Mouse (Mus musculus) forebrain, embryonic 15.5 days (tissue): ENCODE results near the gene Mbd4. TPM values are rescaled to one million over a fixed set of nuclear protein-coding genes. Genes with fewer than 3 reads are reported as not detected.

Source experiments
- ATAC-seq: fragments of 200-750 bp; cut with Nextera tagmentation; replicated peaks from 2 replicates; pipeline ENCODE4 v1.8.0; 2017; ENCODE audit warnings: mild to moderate bottlenecking, moderate TSS enrichment, moderate library complexity
- H3K27ac ChIP-seq: fragments of 300-500 bp; sonication (generic); replicated peaks from 2 replicates; pipeline ENCODE4 v1.5.1; 2015; ENCODE audit warnings: mild to moderate bottlenecking, inconsistent platforms
- H3K27me3 ChIP-seq: fragments of 300-500 bp; sonication (generic); 2 replicates; pipeline ENCODE4 v1.6.1; 2015; ENCODE audit warnings: inconsistent platforms
- H3K36me3 ChIP-seq: fragments of 300-500 bp; sonication (generic); 2 replicates; pipeline ENCODE4 v1.6.1; 2015; ENCODE audit warnings: mild to moderate bottlenecking, inconsistent platforms
- H3K4me1 ChIP-seq: fragments of 300-500 bp; sonication (generic); 2 replicates; pipeline ENCODE4 v1.6.1; 2015; ENCODE audit warnings: inconsistent platforms
- H3K4me2 ChIP-seq: fragments of 300-500 bp; sonication (generic); replicated peaks from 2 replicates; pipeline ENCODE4 v1.6.1; 2015; ENCODE audit warnings: mild to moderate bottlenecking, inconsistent platforms
- H3K4me3 ChIP-seq: fragments of 300-500 bp; sonication (generic); 2 replicates; pipeline ENCODE4 v1.5.1; 2015; ENCODE audit warnings: mild to moderate bottlenecking, inconsistent platforms
- H3K9ac ChIP-seq: fragments of 300-500 bp; sonication (generic); replicated peaks from 2 replicates; pipeline ENCODE4 v1.6.1; 2015; ENCODE audit warnings: mild to moderate bottlenecking, inconsistent platforms
- H3K9me3 ChIP-seq: fragments of 300-500 bp; sonication (generic); 2 replicates; pipeline ENCODE4 v1.6.1; 2016; ENCODE audit warnings: inconsistent platforms
- WGBS: fragments of 180-500 bp; shearing (Covaris S2); methylation state at CpG from one replicate; pipeline ENCODE4 v1.1.7; 2015; ENCODE audit warnings: mixed read lengths; 5-methylcytosine and 5-hydroxymethylcytosine counted together
- polyA plus RNA-seq: library from polyadenylated mRNA; unstranded; fragments of >200 nt; fragmentation: Nextera tagmentation; extraction: Ambion mirVana; gene quantifications from 2 replicates; pipeline ENCODE4 v1.2.1, GENCODE M21; 2015

Mbd4 gene
- 15.5 and 16.3 TPM in 2 replicates for polyA plus RNA-seq

DNA sequence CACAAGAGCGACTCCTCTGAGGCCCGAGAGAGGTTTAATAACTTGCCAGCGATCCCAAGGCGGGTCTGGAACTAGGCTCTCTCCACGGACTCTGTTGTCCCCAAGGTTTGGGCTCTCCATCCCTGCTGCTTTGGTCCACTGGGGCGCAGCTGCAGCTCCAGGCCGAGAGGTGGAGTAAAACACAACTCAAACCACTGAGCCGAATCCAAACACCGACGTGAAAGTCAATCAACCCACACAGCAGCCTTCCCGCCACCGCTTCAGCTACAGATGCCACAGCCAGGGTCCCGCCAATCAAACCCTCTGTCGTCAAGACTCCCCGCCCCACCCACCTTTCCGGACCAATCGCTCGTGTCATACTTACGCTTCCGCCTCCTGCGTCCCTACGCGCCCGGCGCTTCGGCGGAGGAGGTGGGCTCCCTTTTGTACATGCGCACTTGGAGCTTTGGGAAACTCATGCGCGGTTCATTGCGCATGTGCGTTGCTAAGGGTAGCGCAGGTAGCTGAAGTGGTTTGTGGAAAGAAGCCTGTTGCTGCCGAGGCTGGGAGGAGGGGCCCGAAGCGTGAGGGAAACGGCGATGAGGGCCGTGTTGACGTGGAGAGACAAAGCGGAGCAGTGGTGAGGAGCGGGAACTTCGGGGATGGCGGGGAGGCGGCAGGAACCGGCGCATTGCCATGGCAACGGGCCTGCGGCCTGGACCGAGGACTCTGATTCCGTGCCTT lies at the start of gene Mbd4, which contains the start of gene Ift122:
Gene Mbd4 (minus strand): TSS at position 281 of the 723 bp plus-strand sequence.
Gene Ift122 (plus strand): TSS at position 380 of the 723 bp plus-strand sequence.
- peak; percentile 99 for ATAC-seq
- H3K36me3 ChIP-seq = peaks cover 10% of the 10 kb centered on the region
- peak within 1 kb of the TSS; percentile 76 for H3K4me2 ChIP-seq
- WGBS = under 1% methylated on average over 51 of the region's 51 CpGs
- peak within 1 kb of the TSS; percentile 89 for H3K27ac ChIP-seq
- peak within 1 kb of the TSS; percentile 58 for H3K9ac ChIP-seq
- H3K4me1 ChIP-seq = peaks cover 29% of the 10 kb centered on the region
- H3K9me3 ChIP-seq = no peaks in the 10 kb centered on the region
- H3K4me3 ChIP-seq = peak within 1 kb of the TSS; percentile 52
- no peaks in the 10 kb centered on the region for H3K27me3 ChIP-seq

DNA sequence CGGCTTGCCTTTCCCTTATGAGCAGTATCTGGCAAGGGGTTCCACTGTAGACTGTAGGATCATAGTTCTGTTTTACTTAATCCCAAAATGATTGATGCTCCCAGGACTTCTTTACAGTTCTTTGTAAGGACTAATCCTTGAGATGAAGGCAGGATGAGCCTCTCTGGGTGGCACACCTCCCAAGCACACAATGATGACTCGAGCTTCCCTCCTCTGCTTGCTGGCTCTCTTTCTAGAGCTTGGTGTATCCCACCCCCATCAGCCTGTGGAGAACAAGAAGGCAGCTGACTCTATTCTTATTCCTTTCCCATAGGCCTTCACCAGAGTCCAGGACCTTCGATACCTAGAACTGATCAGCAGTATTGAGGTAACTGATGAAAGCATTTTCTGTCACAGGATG lies 49.4 kb upstream of the Mbd4 start:
- H3K4me1 ChIP-seq = peaks cover 8% of the 10 kb centered on the region; the same call in 1 of the 2 replicates
- no peak for ATAC-seq
- WGBS = 68% methylated on average over 3 of the region's 3 CpGs
- H3K9ac ChIP-seq = no peak overlapping the region
- H3K4me3 ChIP-seq = no peak overlapping the region
- H3K4me2 ChIP-seq = no peak overlapping the region
- H3K9me3 ChIP-seq = no peaks in the 10 kb centered on the region
- no peak overlapping the region for H3K27ac ChIP-seq
- H3K36me3 ChIP-seq = peaks cover 3% of the 10 kb centered on the region; the same call in 1 of the 2 replicates
- H3K27me3 ChIP-seq = no peaks in the 10 kb centered on the region

DNA sequence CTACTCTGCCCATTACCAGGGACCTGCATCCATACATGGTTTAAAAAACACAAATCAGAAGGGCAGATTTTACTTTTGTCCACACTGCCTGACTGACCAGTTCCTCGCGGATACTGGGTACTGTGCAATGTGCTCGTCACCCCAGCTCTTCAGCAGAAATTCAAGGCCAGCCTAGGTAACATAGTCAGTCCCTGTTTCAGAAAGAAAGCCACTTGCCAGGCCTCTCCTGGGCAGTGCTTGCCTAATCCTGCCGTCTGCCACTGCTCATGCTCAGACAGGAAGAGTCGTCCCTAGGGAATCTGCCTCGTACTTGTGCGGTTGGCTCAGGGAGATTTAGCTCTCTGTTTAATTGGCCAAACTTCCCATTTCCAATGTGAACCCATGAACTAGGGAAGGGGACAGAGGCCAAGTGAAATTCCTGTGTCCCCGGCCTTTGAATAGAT lies 48.3 kb upstream of the Mbd4 start:
- WGBS = 84% methylated on average over 8 of the region's 8 CpGs
- H3K9ac ChIP-seq = no peak overlapping the region
- no peaks in the 10 kb centered on the region for H3K9me3 ChIP-seq
- no peak overlapping the region for H3K4me3 ChIP-seq
- ATAC-seq = no peak
- no peak overlapping the region for H3K27ac ChIP-seq
- peaks cover 3% of the 10 kb centered on the region; the same call in 1 of the 2 replicates for H3K36me3 ChIP-seq
- H3K27me3 ChIP-seq = no peaks in the 10 kb centered on the region
- peaks cover 16% of the 10 kb centered on the region; the same call in 1 of the 2 replicates for H3K4me1 ChIP-seq
- no peak overlapping the region for H3K4me2 ChIP-seq

DNA sequence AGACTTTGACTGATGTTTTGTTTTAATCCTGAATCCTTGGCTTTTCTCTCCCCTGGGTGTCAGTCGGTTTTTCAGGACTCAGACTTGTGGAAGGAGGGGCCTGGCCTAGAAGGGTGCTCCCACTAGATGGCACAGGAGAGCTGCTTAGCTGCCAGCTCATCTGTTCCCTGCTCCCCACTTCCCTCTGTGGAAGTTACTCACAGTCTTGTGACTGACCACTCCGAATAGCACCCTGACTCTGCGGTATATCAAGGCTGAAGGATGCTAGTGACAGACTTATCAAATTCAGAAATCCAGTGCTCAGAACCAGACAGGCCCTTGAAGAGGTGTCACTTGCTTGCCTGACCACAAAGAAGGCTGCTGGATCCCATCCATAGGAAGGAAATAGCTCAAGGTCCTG lies 47.9 kb upstream of the Mbd4 start:
- H3K36me3 ChIP-seq = peaks cover 3% of the 10 kb centered on the region; the same call in 1 of the 2 replicates
- H3K4me1 ChIP-seq = peaks cover 16% of the 10 kb centered on the region; the same call in 1 of the 2 replicates
- no peaks in the 10 kb centered on the region for H3K27me3 ChIP-seq
- peak; percentile 72; the same call in 1 of the 2 replicates for ATAC-seq
- H3K27ac ChIP-seq = no peak overlapping the region; the same call in 1 of the 2 replicates
- H3K9ac ChIP-seq = no peak overlapping the region
- H3K9me3 ChIP-seq = no peaks in the 10 kb centered on the region
- WGBS = 29% methylated on average over 3 of the region's 3 CpGs
- H3K4me2 ChIP-seq = no peak overlapping the region
- no peak overlapping the region for H3K4me3 ChIP-seq

DNA sequence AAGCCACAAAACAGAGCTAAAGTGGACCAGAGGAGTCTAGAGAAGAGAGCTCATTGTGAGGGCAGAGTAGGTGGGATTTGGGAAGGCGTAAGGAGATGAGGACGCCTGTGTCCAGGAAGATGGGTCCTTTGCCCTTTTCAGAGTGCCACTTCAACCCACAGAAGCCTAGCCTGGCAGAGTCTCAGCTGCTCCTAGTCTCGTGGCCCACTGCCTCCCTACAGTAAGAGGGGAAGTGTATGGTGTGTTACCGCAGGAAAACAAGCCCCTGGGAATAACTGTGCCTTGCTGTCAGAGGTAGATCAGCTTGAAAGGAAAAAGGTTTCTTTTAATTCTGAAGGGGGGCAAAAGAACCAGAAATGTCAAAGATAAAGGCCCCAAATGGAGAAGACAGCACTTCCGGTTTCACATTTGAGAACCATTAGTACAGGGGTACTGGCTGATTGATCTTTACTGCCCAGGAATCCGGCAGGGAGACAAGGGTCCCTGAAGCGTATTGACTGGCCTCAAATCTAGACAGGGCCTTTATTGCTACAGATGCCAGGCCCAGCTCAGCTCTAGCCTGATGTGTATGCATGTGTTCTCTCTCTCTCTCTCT lies 44.9 kb upstream of the Mbd4 start:
- Histone ChIP-seq H3K27me3 (no peaks in the 10 kb centered on the region), H3K9me3 (no peaks in the 10 kb centered on the region), H3K27ac (no peak overlapping the region), H3K36me3 (no peaks in the 10 kb centered on the region), H3K4me3 (no peak overlapping the region), H3K4me2 (no peak overlapping the region), H3K4me1 (peaks cover 13% of the 10 kb centered on the region; the same call in 1 of the 2 replicates), H3K9ac (no peak overlapping the region)
- no peak for ATAC-seq
- WGBS = 82% methylated on average over 7 of the region's 7 CpGs

DNA sequence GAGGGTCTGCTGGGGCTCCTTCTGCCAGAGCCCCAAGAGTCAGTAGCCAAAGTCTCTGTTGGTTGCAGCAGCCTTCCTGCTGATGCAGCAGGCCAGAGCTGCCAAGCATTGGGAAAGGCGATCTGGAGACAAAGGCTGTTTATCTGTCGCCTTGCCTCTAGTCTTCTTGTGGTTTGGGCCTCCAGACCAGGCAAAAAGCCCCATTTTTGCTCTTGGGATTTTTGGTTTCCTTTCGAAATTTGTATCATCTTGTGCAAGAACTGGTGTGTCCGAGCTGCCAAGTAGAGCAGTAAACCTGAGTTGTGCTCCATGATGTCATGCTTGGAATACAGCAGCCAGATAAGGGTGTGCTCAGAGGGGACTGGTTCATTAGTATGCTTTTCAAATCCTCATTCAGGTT lies 43.9 kb upstream of the Mbd4 start:
- Histone ChIP-seq H3K27me3 (no peaks in the 10 kb centered on the region), H3K27ac (no peak overlapping the region), H3K4me3 (no peak overlapping the region), H3K4me2 (no peak overlapping the region), H3K9me3 (no peaks in the 10 kb centered on the region), H3K9ac (no peak overlapping the region), H3K4me1 (peaks cover 19% of the 10 kb centered on the region), H3K36me3 (no peaks in the 10 kb centered on the region)
- no peak for ATAC-seq
- WGBS = 75% methylated on average over 4 of the region's 4 CpGs

DNA sequence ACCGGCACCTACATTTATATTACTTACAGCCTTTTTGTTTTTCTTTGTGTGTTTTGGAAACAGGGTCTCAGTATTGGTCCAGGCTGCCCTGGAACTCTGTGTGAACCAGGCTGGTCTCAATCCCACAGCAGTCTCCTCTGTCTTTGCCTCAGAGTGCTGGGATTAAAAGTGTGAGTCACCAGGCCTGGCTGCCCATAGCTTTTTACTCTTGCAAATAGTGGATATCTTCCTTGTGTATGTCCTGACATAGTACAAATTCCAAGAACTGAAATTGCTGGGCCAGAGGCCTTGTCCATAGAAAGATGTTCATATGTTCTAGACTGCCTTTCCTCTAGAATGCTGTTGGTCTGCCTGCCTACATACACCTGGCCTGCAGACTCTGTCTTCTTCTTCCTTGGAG lies 43.2 kb upstream of the Mbd4 start:
- Histone ChIP-seq H3K9me3 (no peaks in the 10 kb centered on the region), H3K9ac (no peak overlapping the region), H3K4me3 (no peak overlapping the region), H3K27ac (no peak overlapping the region), H3K4me2 (no peak overlapping the region), H3K27me3 (no peaks in the 10 kb centered on the region), H3K4me1 (peaks cover 23% of the 10 kb centered on the region), H3K36me3 (no peaks in the 10 kb centered on the region)
- WGBS = 23% methylated on average over 1 of the region's 1 CpGs
- no peak for ATAC-seq

DNA sequence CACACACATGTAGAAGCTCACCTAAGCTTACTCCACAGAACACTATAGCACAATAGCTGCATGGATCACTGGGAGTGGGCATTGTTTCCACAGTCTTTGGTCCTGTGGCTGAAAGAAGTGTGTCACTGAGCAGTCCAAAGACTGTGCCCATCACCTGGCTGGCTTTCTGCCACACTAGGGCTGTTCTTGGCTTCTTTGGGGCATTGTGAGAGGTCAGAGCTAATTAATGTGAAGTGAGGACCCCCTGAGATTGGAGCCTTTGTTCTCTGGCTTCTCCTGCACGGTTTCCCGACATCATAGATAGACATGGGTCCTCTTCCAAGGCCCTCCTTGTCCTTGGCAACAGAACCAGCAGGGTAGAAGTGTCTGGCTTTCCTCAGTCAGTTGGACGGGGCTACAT lies 39.2 kb upstream of the Mbd4 start:
- peak; percentile 20; the same call in 1 of the 2 replicates for ATAC-seq

DNA sequence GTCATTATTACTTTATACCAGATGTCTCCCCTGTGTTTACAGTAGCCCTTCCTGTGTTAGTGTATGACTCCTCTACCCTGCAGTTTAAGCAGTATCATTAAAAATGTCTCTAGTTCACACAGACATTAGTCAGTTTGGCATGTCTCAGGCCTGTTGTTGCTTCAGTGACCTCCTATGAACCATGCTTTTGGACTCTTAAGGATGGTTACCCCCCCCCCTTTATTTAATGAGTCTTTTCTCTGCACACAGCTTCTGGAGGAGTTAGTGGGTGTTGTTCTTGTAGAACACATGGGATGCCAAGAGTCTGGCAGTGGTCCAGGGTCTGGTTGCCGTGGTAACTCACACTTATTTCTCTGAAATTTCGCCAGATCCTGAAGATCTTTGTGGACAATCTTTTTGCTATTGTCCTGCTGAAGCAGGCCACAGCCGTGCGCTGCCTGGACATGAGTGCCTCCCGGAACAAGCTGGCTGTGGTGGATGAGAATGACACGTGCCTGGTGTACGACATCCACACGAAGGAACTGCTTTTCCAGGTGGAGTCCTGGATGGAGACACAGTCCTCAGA lies 38.4 kb upstream of the Mbd4 start:
- peak overlapping the region; percentile 84 for H3K27ac ChIP-seq
- no peak overlapping the region for H3K9ac ChIP-seq
- no peaks in the 10 kb centered on the region for H3K27me3 ChIP-seq
- ATAC-seq = peak; percentile 68
- no peaks in the 10 kb centered on the region for H3K9me3 ChIP-seq
- 15% methylated on average over 8 of the region's 8 CpGs for WGBS
- peaks cover 21% of the 10 kb centered on the region; the same call in 1 of the 2 replicates for H3K36me3 ChIP-seq
- no peak overlapping the region; the same call in 1 of the 2 replicates for H3K4me2 ChIP-seq
- no peak overlapping the region for H3K4me3 ChIP-seq
- H3K4me1 ChIP-seq = peaks cover 24% of the 10 kb centered on the region

More for the DNA sequence above, 39.2 kb upstream of the Mbd4 start:
- Histone ChIP-seq H3K4me1 (peaks cover 31% of the 10 kb centered on the region), H3K27me3 (no peaks in the 10 kb centered on the region), H3K27ac (peak overlapping the region; percentile 84), H3K9me3 (no peaks in the 10 kb centered on the region), H3K4me2 (no peak overlapping the region), H3K4me3 (no peak overlapping the region), H3K9ac (no peak overlapping the region), H3K36me3 (peaks cover 16% of the 10 kb centered on the region; the same call in 1 of the 2 replicates)
- 38% methylated on average over 3 of the region's 3 CpGs for WGBS

DNA sequence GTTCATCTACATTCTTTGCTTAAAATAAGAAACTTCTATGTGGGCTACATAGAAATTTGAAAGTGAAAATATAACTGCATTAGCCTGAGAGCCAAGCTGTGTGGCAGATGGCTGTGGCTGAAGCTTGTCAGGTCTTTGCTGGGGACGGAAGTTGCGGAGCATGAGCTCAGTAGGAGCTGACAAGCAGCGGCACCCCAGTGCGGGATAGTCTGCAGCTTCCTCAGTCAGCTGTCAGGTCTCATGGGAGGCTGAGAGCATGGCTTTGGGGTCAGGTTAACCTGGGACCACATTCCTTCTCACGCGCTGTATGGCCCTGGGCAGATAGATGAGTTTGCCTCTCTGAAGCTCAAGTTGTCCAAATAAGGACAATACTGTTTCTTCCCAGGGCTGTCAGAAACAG lies 37.9 kb upstream of the Mbd4 start:
- peak; percentile 69 for ATAC-seq
- 52% methylated on average over 6 of the region's 6 CpGs for WGBS

DNA sequence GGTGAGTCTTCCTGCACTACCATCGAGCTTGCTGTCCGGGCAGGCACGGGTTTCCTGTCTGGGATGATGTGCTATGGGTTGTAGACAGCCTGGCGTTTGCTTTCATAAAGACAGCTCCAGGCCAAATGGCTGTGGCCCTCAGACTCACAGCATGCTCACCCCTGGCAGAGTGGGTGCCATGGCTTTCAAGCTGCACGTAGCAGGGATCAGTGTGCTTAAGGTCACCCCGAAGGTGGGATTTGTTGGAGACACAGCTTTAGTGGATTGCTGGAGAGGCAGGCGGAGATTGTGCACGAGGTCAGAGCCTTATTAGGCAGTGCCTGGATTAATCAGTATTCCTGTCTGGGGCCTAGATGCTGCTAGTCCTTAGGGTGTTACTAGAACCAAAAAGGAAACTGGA lies 37.4 kb upstream of the Mbd4 start:
- peaks cover 21% of the 10 kb centered on the region; the same call in 1 of the 2 replicates for H3K36me3 ChIP-seq
- peak overlapping the region; percentile 84 for H3K27ac ChIP-seq
- H3K4me3 ChIP-seq = no peak overlapping the region
- peaks cover 24% of the 10 kb centered on the region for H3K4me1 ChIP-seq
- no peak overlapping the region for H3K9ac ChIP-seq
- H3K27me3 ChIP-seq = no peaks in the 10 kb centered on the region
- ATAC-seq = 0 out of 2 replicates have a peak, but pooled peaks have one; percentile 30
- H3K9me3 ChIP-seq = no peaks in the 10 kb centered on the region
- 75% methylated on average over 8 of the region's 8 CpGs for WGBS
- no peak overlapping the region; the same call in 1 of the 2 replicates for H3K4me2 ChIP-seq

More for the DNA sequence above, 37.9 kb upstream of the Mbd4 start:
- Histone ChIP-seq H3K27me3 (no peaks in the 10 kb centered on the region), H3K36me3 (peaks cover 21% of the 10 kb centered on the region; the same call in 1 of the 2 replicates), H3K4me2 (no peak overlapping the region; the same call in 1 of the 2 replicates), H3K4me1 (peaks cover 24% of the 10 kb centered on the region), H3K4me3 (no peak overlapping the region), H3K27ac (peak overlapping the region; percentile 84), H3K9ac (no peak overlapping the region), H3K9me3 (no peaks in the 10 kb centered on the region)

DNA sequence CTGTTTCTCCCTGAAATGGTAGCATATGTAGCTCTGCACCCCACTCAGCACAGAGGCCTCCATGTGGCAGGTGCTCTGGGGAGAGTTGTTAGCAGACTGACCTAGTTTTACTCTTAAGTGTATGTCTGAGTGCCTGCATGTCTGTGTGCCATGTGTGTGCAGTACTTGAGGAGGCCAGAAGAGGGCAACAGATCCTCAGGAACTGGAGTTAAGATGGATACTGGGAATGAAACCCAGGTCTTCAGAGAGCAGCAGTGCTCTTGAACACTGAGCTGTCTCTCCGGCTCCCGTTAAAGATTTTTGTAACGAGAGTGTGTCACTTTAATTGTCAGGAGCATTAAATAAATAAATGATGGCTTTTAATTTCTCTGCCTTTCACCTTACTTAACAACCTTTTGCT lies 35.1 kb upstream of the Mbd4 start:
- ATAC-seq = no peak
- WGBS = 92% methylated on average over 3 of the region's 3 CpGs
- no peaks in the 10 kb centered on the region for H3K27me3 ChIP-seq
- H3K9ac ChIP-seq = no peak overlapping the region
- no peak overlapping the region for H3K4me3 ChIP-seq
- no peaks in the 10 kb centered on the region for H3K9me3 ChIP-seq
- H3K4me2 ChIP-seq = no peak overlapping the region
- no peak overlapping the region for H3K27ac ChIP-seq
- peaks cover 24% of the 10 kb centered on the region for H3K4me1 ChIP-seq
- H3K36me3 ChIP-seq = peaks cover 27% of the 10 kb centered on the region; the same call in 1 of the 2 replicates
